In the genomic region with DNA sequence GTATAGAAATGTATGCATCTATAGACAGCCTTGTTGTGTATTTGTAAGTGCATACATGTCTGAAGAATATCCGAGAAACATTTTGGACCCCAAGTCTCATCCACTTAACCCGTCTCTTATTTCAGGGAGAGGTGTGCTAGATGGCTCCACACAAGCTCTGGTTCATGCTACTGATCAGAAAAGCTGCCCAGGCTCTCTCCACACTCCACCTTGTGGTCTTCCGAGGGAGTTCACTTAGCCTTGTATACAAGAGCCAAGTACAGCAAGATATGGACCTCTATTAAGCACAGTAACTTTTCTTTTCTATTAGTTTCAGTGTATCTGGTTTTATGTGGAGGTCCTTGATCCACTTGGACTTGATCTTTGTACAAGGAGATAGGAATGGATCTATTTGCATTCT, we compare ENCODE assay signal across 10 mouse cellular contexts. TPM values are rescaled to one million over a fixed set of nuclear protein-coding genes. Genes with fewer than 3 reads are reported as not detected.
DNase-seq lines count a peak whose midpoint lies in the region; ATAC-seq and TF ChIP-seq lines count a peak whose summit lies in the region.
"Had no signal": no experiment of that assay in that cellular context is flagged by ENCODE, and none has a peak within 500 bp of the region (broad histone marks: within the 10 kb centered on the region; RNA-seq: fewer than 3 reads in every experiment).

No protein-coding gene starts in this region.

- H3K4me1 ChIP-seq in forebrain, embryonic 14.5 days (ENCODE audit: control insufficient read depth, insufficient read depth, low read length), result no peaks in the 10 kb centered on the region
- H3K4me1 ChIP-seq in forebrain, embryonic 10.5 days, result no peaks in the 10 kb centered on the region
- H3K4me1 ChIP-seq in neural tube, embryonic 15.5 days, result no peaks in the 10 kb centered on the region

- H3K9ac ChIP-seq in forebrain, embryonic 14.5 days (ENCODE audit: low read length), result no peak overlapping the region
- no peak overlapping the region for H3K9ac ChIP-seq in neural tube, embryonic 15.5 days (replicated peaks)
- H3K9ac ChIP-seq: heart, embryonic 13.5 days had no signal

- TF ChIP-seq CTCF in brain, embryonic 14.5 days (IDR thresholded peaks at IDR 0.05; ENCODE audit: borderline replicate concordance, extremely low read depth, insufficient read depth, insufficient read length), result peak; percentile 61; the same call in 1 of the 2 replicates

- H3K4me2 ChIP-seq in forebrain, embryonic 14.5 days (ENCODE audit: low read length), result no peak overlapping the region
- H3K4me2 ChIP-seq in neural tube, embryonic 15.5 days, result no peak overlapping the region
- H3K4me2 ChIP-seq: heart, embryonic 13.5 days had no signal

- no peak overlapping the region for H3K27ac ChIP-seq in forebrain, embryonic 14.5 days (ENCODE audit: low read depth, low read length)
- H3K27ac ChIP-seq in forebrain, embryonic 10.5 days, result no peak overlapping the region
- no peak overlapping the region for H3K27ac ChIP-seq in neural tube, embryonic 15.5 days (replicated peaks)
- H3K27ac ChIP-seq: heart, embryonic 13.5 days had no signal

- no peak for ATAC-seq in forebrain, embryonic 14.5 days
- ATAC-seq in neural tube, embryonic 15.5 days (ENCODE audit: low FRiP score), result no peak

- H3K4me3 ChIP-seq in forebrain, embryonic 14.5 days (ENCODE audit: low read depth, low read length), result no peak overlapping the region
- no peak overlapping the region for H3K4me3 ChIP-seq in forebrain, embryonic 10.5 days
- no peak overlapping the region for H3K4me3 ChIP-seq in neural tube, embryonic 15.5 days (replicated peaks)
- H3K4me3 ChIP-seq: heart, embryonic 13.5 days; myocyte had no signal

- DNase-seq in forebrain, embryonic 14.5 days (ENCODE audit: low spot score), result peak; percentile 45
- DNase-seq in forebrain, embryonic 10.5 days (ENCODE audit: extremely low spot score, low spot score), result no peak
- DNase-seq in neural tube, embryonic 10.5 days (ENCODE audit: extremely low spot score, low spot score), result peak; percentile 14
- peak; percentile 66 for DNase-seq in brain, embryonic 14.5 days (ENCODE audit: low read depth)
- DNase-seq in forelimb bud, embryonic 11.5 days (ENCODE audit: low read depth, low spot score), result peak; percentile 33
- peak; percentile 63 to 67 for DNase-seq in kidney, postnatal 4 days
- DNase-seq in spleen, adult 12 weeks (ENCODE audit: low spot score), result peak; percentile 29

- H3K9me3 ChIP-seq in forebrain, embryonic 14.5 days (replicated peaks; ENCODE audit: control insufficient read depth, low read length), result no peaks in the 10 kb centered on the region
- H3K9me3 ChIP-seq in forebrain, embryonic 10.5 days, result no peaks in the 10 kb centered on the region
- H3K9me3 ChIP-seq in neural tube, embryonic 15.5 days (replicated peaks), result no peaks in the 10 kb centered on the region
- H3K9me3 ChIP-seq: heart, embryonic 13.5 days had no signal

- WGBS in forebrain, embryonic 14.5 days, result 66% methylated on average over 3 of the region's 3 CpGs
- WGBS in forebrain, embryonic 10.5 days, result 69% methylated on average over 3 of the region's 3 CpGs
- 61% methylated on average over 3 of the region's 3 CpGs for WGBS in neural tube, embryonic 15.5 days

- TF ChIP-seq POLR2A in brain, embryonic 14.5 days (IDR thresholded peaks at IDR 0.05; ENCODE audit: borderline replicate concordance, extremely low read depth, insufficient read depth, insufficient read length, poor library complexity, severe bottlenecking), result no peak

- H3K27me3 ChIP-seq in forebrain, embryonic 14.5 days (replicated peaks; ENCODE audit: control insufficient read depth, insufficient read depth, low read length), result no peaks in the 10 kb centered on the region
- H3K27me3 ChIP-seq in forebrain, embryonic 10.5 days (ENCODE audit: poor library complexity, severe bottlenecking), result no peaks in the 10 kb centered on the region
- H3K27me3 ChIP-seq in neural tube, embryonic 15.5 days (replicated peaks), result no peaks in the 10 kb centered on the region
- H3K27me3 ChIP-seq: heart, embryonic 13.5 days had no signal

- no peaks in the 10 kb centered on the region for H3K36me3 ChIP-seq in forebrain, embryonic 14.5 days (ENCODE audit: control insufficient read depth, insufficient read depth, low read length)
- H3K36me3 ChIP-seq in forebrain, embryonic 10.5 days (replicated peaks), result no peaks in the 10 kb centered on the region
- no peaks in the 10 kb centered on the region for H3K36me3 ChIP-seq in neural tube, embryonic 15.5 days
- H3K36me3 ChIP-seq: heart, embryonic 13.5 days had no signal

RNA-seq across cellular contexts. Expression of gene Gda, which starts 36.9 kb away (rescaled TPM):
- 0.79 and 1.5 TPM in 2 replicates for polyA plus RNA-seq in forebrain, embryonic 14.5 days (2014; fragmentation: Nextera tagmentation; extraction: Ambion mirVana)
- not detected in 2 replicates for polyA plus RNA-seq in forebrain, embryonic 10.5 days (2016; fragmentation: Nextera tagmentation; extraction: Ambion mirVana)
- polyA plus RNA-seq in neural tube, embryonic 15.5 days (2015; fragmentation: Nextera tagmentation; extraction: Ambion mirVana), result 0.51 and 0.63 TPM in 2 replicates
- 0.72 and 1.1 TPM in 2 replicates for polyA plus RNA-seq in brain, embryonic 14.5 days (2012; rRNA removed)
